Mouse (Mus musculus): ENCODE measurements around the gene Lnx2.

GRCm38 (mm10) chr5:146993509-146993908 is 82.9 kb downstream of the Lnx2 start:
- TF ChIP-seq POLR2AphosphoS2 (IDR thresholded peaks at IDR 0.05; ENCODE audit: low read depth, low read length): no peak
- TF ChIP-seq KAT2A (IDR thresholded peaks at IDR 0.05; ENCODE audit: insufficient replicate concordance, low read length): no peak
- no peak for TF ChIP-seq JUND (conservative IDR thresholded peaks at IDR 0.05; ENCODE audit: low read depth, low read length)
- no peak for TF ChIP-seq SIN3A (IDR thresholded peaks at IDR 0.05; ENCODE audit: low read length)
- TF ChIP-seq MXI1 (IDR thresholded peaks at IDR 0.05; ENCODE audit: low read depth, low read length): no peak
- no peak for TF ChIP-seq CTCF (conservative IDR thresholded peaks at IDR 0.05 in 1 of 2, IDR thresholded peaks at IDR 0.05 in 1 of 2; ENCODE audit: low read depth in 2 of 2, low read length in 2 of 2)
- TF ChIP-seq POLR2A (IDR thresholded peaks at IDR 0.05; ENCODE audit: low read depth, low read length): no peak
- no peak for TF ChIP-seq USF1 (IDR thresholded peaks at IDR 0.05; ENCODE audit: low read depth, low read length)
- no peak for TF ChIP-seq CHD1 (IDR thresholded peaks at IDR 0.05; ENCODE audit: low read depth, low read length)
- no peak for TF ChIP-seq EP300 (IDR thresholded peaks at IDR 0.05; ENCODE audit: low read length)
